Mouse (Mus musculus): Measurements from ENCODE around the gene Hist1h2bl.
A peak's percentile ranks its signal among the peaks of the same experiment; 100 is the strongest.
"Not testable (repeated sequence)": the region's sequence is repeated elsewhere in the genome, so short reads cannot be mapped to it uniquely, and the experiment has no call there.

Gene Hist1h2bl

DNA sequence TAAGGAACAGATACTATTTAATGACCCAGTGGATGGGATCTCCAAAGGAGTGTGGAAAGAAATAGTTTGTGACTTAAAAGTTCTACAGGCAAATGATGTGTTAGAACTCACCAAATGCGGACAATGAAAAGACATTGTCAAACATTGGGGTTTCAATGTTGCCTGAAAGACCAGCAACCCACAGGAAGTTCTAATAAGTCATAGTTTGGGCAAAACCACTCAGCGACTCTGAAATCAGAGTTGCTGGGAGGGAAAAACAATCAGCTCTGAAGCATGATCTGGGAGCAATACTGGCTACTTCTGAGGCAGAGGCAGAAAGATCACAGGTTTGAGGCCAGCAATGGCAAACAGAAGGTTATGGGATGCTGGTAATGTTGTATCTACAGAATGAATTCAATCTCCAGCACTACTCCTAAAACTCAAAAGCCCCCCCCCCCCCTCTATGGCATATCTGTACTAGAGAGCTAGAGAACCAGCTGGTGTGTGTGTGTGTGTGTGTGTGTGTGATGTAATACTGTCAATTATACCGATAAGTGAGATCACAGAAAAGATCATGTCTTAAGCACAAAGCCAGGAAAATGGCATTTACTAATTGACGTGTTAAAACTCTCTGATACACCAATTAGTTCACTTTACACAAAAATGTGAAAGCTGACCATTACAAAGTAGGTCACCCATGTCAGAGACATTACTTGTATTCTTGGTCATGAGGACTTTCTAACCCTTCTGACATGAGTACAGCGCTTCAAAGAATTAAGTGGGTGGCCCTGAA is 33.6 kb upstream of the Hist1h2bl start:
- H3K4me3 ChIP-seq (replicated peaks; ENCODE audit: low read length) = peak overlapping the region; percentile 77
- peaks cover 29% of the 10 kb centered on the region for H3K4me1 ChIP-seq (replicated peaks; ENCODE audit: low read depth, low read length)
- H3K36me3 ChIP-seq (ENCODE audit: insufficient read depth, low read length) = peaks cover 6% of the 10 kb centered on the region
- TF ChIP-seq CTCF (conservative IDR thresholded peaks at IDR 0.05; ENCODE audit: low read length) (no peak), NANOG (IDR thresholded peaks at IDR 0.05; ENCODE audit: borderline replicate concordance, low read length) (no peak), POU5F1 (IDR thresholded peaks at IDR 0.05; ENCODE audit: borderline replicate concordance, low read length) (no peak)
- no peaks in the 10 kb centered on the region for H3K9me3 ChIP-seq (ENCODE audit: low read length)
- H3K27me3 ChIP-seq (ENCODE audit: insufficient read depth, low read length) = no peaks in the 10 kb centered on the region

DNA sequence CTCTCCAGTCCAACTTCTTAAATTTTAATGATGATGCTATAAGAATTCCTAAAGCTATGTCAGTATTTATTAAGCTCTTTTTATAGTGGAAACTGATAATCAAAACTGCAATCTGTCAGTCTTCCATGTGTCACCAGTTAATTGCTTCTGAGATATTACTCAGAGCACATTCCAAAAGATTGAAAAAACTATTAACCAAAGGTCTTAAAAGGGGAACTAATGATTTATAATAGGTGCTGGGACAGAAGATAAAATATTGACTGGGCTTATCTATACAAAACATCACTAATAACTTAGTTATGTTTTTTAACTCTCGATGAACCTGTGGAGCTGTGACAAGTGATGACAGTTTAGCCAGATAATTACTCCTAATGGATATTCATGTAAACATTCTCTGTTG is 29.1 kb upstream of the Hist1h2bl start:
- Histone ChIP-seq H3K9me3 (ENCODE audit: low read length) (no peaks in the 10 kb centered on the region), H3K4me3 (replicated peaks; ENCODE audit: low read length) (no peak overlapping the region), H3K27me3 (ENCODE audit: insufficient read depth, low read length) (no peaks in the 10 kb centered on the region), H3K36me3 (ENCODE audit: insufficient read depth, low read length) (peaks cover 6% of the 10 kb centered on the region), H3K4me1 (replicated peaks; ENCODE audit: low read depth, low read length) (peaks cover 16% of the 10 kb centered on the region)
- TF ChIP-seq CTCF (conservative IDR thresholded peaks at IDR 0.05; ENCODE audit: low read length) (no peak), NANOG (IDR thresholded peaks at IDR 0.05; ENCODE audit: borderline replicate concordance, low read length) (no peak), POU5F1 (IDR thresholded peaks at IDR 0.05; ENCODE audit: borderline replicate concordance, low read length) (no peak)

DNA sequence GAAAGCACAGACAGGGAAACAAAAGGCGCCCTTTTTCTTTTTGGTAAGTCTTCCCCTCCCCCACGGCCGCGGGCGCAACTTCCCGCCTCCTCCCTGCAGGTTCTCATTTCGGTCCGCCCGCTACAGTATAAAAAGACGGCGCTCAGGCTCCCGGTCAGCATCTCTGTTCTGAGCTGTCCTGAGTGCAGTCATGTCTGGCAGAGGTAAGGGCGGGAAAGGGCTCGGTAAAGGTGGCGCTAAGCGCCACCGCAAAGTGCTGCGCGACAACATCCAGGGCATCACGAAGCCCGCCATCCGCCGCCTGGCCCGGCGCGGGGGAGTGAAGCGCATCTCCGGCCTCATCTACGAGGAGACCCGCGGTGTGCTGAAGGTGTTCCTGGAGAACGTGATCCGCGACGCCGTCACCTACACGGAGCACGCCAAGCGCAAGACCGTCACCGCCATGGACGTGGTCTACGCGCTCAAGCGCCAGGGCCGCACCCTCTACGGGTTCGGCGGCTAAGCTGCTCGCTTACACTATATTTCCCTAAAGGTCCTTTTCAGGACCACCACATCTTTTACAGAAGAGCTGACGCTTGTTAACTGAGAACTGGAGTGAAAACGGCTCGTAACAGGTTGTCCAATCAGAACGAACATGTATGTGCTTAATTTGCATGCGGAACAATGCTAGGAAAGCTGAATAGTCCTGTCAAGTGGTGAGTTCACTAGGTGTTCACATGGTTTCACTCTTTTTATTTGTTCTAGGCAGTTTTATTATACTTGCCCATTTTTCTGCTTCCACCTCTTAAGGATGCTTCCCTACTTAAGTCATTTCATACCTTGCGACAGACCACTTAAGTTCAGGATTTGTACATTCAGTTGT is 19.2 kb upstream of the Hist1h2bl start, which contains the start of gene Hist1h4j:
Gene Hist1h4j, plus strand, starts transcription at position 159 of the 862 bp plus-strand sequence.
- Histone ChIP-seq H3K4me1 (replicated peaks; ENCODE audit: low read depth, low read length) (peaks cover 19% of the 10 kb centered on the region), H3K4me3 (replicated peaks; ENCODE audit: low read length) (peak within 1 kb of the TSS; percentile 70)
- not testable (repeated sequence) for H3K36me3 ChIP-seq (ENCODE audit: insufficient read depth, low read length); H3K27me3 ChIP-seq (ENCODE audit: insufficient read depth, low read length); H3K9me3 ChIP-seq (ENCODE audit: low read length)

GRCm38 (mm10) chr13:21734010-21734905 is 18.3 kb upstream of the Hist1h2bl start:
- Histone ChIP-seq H3K36me3 (ENCODE audit: insufficient read depth, low read length) (no peaks in the 10 kb centered on the region), H3K27me3 (ENCODE audit: insufficient read depth, low read length) (0 out of 2 replicates have a peak, but pooled peaks cover 5% of the 10 kb centered on the region), H3K4me3 (replicated peaks; ENCODE audit: low read length) (peak overlapping the region; percentile 70), H3K9me3 (ENCODE audit: low read length) (peaks cover 16% of the 10 kb centered on the region), H3K4me1 (replicated peaks; ENCODE audit: low read depth, low read length) (peaks cover 19% of the 10 kb centered on the region)
- TF ChIP-seq POU5F1 (IDR thresholded peaks at IDR 0.05; ENCODE audit: borderline replicate concordance, low read length) (no peak), NANOG (IDR thresholded peaks at IDR 0.05; ENCODE audit: borderline replicate concordance, low read length) (no peak), CTCF (conservative IDR thresholded peaks at IDR 0.05; ENCODE audit: low read length) (peak; percentile 86)

GRCm38 (mm10) chr13:21733466-21733865 is 17.5 kb upstream of the Hist1h2bl start:
- Histone ChIP-seq H3K36me3 (ENCODE audit: insufficient read depth, low read length) (no peaks in the 10 kb centered on the region), H3K27me3 (ENCODE audit: insufficient read depth, low read length) (0 out of 2 replicates have a peak, but pooled peaks cover 5% of the 10 kb centered on the region), H3K4me3 (replicated peaks; ENCODE audit: low read length) (no peak overlapping the region), H3K4me1 (replicated peaks; ENCODE audit: low read depth, low read length) (peaks cover 19% of the 10 kb centered on the region), H3K9me3 (ENCODE audit: low read length) (peaks cover 22% of the 10 kb centered on the region)
- TF ChIP-seq NANOG (IDR thresholded peaks at IDR 0.05; ENCODE audit: borderline replicate concordance, low read length) (no peak), CTCF (conservative IDR thresholded peaks at IDR 0.05; ENCODE audit: low read length) (peak; percentile 23; the same call in 1 of the 2 replicates), POU5F1 (IDR thresholded peaks at IDR 0.05; ENCODE audit: borderline replicate concordance, low read length) (no peak)

GRCm38 (mm10) chr13:21729544-21729943 is 13.6 kb upstream of the Hist1h2bl start:
- Histone ChIP-seq H3K27me3 (ENCODE audit: insufficient read depth, low read length) (0 out of 2 replicates have a peak, but pooled peaks cover 5% of the 10 kb centered on the region), H3K4me3 (replicated peaks; ENCODE audit: low read length) (no peak overlapping the region), H3K9me3 (ENCODE audit: low read length) (peaks cover 61% of the 10 kb centered on the region), H3K4me1 (replicated peaks; ENCODE audit: low read depth, low read length) (peaks cover 12% of the 10 kb centered on the region), H3K36me3 (ENCODE audit: insufficient read depth, low read length) (no peaks in the 10 kb centered on the region; the same call in 1 of the 2 replicates)
- TF ChIP-seq CTCF (conservative IDR thresholded peaks at IDR 0.05; ENCODE audit: low read length) (no peak), NANOG (IDR thresholded peaks at IDR 0.05; ENCODE audit: borderline replicate concordance, low read length) (no peak)

DNA sequence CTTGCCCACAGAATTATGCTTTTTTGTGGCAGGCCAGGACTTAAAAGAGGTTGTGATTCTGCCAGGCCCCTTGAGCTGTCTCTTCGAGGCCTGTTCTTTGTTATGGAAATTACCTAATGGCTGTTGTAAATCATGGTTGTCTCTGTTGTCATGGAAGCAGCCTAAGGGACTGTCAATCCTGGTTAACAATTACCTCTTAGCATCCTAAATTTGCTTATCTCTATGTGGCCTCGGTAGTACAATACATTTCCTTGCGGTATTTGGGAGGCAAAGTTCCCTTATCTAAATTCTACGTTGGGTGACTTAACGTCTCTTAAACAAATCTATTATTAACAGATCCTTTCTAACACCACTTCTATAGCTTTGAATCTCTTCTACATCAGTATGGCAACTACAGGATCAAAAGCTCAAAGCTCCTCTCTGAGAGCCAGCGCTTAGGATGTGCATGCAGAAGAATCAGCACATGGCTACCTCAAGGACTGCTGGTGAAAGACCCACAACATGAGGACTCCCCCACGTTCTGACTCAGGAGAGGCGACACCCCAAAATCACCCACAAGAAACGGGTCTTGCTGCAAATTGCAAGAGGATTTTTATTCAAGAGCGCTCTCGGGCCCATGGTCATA is 12.1 kb upstream of the Hist1h2bl start:
- Histone ChIP-seq H3K27me3 (ENCODE audit: insufficient read depth, low read length) (0 out of 2 replicates have a peak, but pooled peaks cover 5% of the 10 kb centered on the region), H3K4me1 (replicated peaks; ENCODE audit: low read depth, low read length) (peaks cover under 1% of the 10 kb centered on the region; the same call in 1 of the 2 replicates), H3K4me3 (replicated peaks; ENCODE audit: low read length) (no peak overlapping the region), H3K36me3 (ENCODE audit: insufficient read depth, low read length) (no peaks in the 10 kb centered on the region; the same call in 1 of the 2 replicates), H3K9me3 (ENCODE audit: low read length) (peaks cover 65% of the 10 kb centered on the region)
- no peak for TF ChIP-seq POU5F1 (IDR thresholded peaks at IDR 0.05; ENCODE audit: borderline replicate concordance, low read length)
